Mouse (Mus musculus) liver, adult 10 weeks (tissue): ENCODE measurements around the gene Wasf3. TPM values are rescaled to one million over a fixed set of nuclear protein-coding genes. Genes with fewer than 3 reads are reported as not detected.

ENCODE experiments used
- polyA plus RNA-seq: library from polyadenylated mRNA; stranded (reverse); fragments of 350-450 nt; fragmentation: Illumina TruSeq; extraction: RNeasy Lipid Tissue Mini Kit (QIAGEN cat#74804); gene quantifications from one replicate; pipeline ENCODE4 v1.2.3, GENCODE M21; 2014; ENCODE audit warnings: low read depth, low replicate concordance

Gene Wasf3
- 0.08 TPM for polyA plus RNA-seq

GRCm38 (mm10) chr5:146384935-146385591 is at the start of gene Wasf3:
Gene Wasf3 (plus strand): TSS chr5:146384985.

GRCm38 (mm10) chr5:146481665-146482064 is 96.9 kb downstream of the Wasf3 start, which contains the start of gene Gm6408:
Gene Gm6408 (plus strand): TSS chr5:146481965.

GRCm38 (mm10) chr5:146491063-146491462 is 106.3 kb downstream of the Wasf3 start, which contains the start of gene Gm6370:
Gene Gm6370 (plus strand): TSS chr5:146491363.

GRCm38 (mm10) chr5:146502099-146502498 is 117.3 kb downstream of the Wasf3 start, which contains the start of gene 4930449I24Rik:
Gene 4930449I24Rik (plus strand): TSS chr5:146502399.

GRCm38 (mm10) chr5:146513823-146514222 is 129.0 kb downstream of the Wasf3 start, which contains the start of gene Gm3402:
Gene Gm3402 (plus strand): TSS chr5:146514123.

Other genes with a start within 250 kb of the Wasf3 start
- gene Gm5565, start 224.4 kb upstream of the Wasf3 start, polyA plus RNA-seq, result not detected
- gene Gm6309, start 214.3 kb upstream of the Wasf3 start, polyA plus RNA-seq, result not detected
- not detected for gene 1700001J03Rik, start 199.7 kb upstream of the Wasf3 start, polyA plus RNA-seq
- 35.4 TPM for gene Rnf6, start 163.4 kb upstream of the Wasf3 start, polyA plus RNA-seq
- 44.2 TPM for gene Cdk8, start 153.8 kb upstream of the Wasf3 start, polyA plus RNA-seq
- gene Gm6408, start 97.0 kb downstream of the Wasf3 start, polyA plus RNA-seq, result not detected
- not detected for gene Gm6370, start 106.4 kb downstream of the Wasf3 start, polyA plus RNA-seq
- gene 4930449I24Rik, start 117.4 kb downstream of the Wasf3 start, polyA plus RNA-seq, result not detected
- gene Gm3402, start 129.1 kb downstream of the Wasf3 start, polyA plus RNA-seq, result not detected
- gene Gm3404, start 140.8 kb downstream of the Wasf3 start, polyA plus RNA-seq, result not detected
- gene Gm3409, start 152.7 kb downstream of the Wasf3 start, polyA plus RNA-seq, result not detected
- not detected for gene Gm3415, start 171.2 kb downstream of the Wasf3 start, polyA plus RNA-seq
- 0.50 TPM for gene Gpr12, start 200.3 kb downstream of the Wasf3 start, polyA plus RNA-seq